In the genomic region with DNA sequence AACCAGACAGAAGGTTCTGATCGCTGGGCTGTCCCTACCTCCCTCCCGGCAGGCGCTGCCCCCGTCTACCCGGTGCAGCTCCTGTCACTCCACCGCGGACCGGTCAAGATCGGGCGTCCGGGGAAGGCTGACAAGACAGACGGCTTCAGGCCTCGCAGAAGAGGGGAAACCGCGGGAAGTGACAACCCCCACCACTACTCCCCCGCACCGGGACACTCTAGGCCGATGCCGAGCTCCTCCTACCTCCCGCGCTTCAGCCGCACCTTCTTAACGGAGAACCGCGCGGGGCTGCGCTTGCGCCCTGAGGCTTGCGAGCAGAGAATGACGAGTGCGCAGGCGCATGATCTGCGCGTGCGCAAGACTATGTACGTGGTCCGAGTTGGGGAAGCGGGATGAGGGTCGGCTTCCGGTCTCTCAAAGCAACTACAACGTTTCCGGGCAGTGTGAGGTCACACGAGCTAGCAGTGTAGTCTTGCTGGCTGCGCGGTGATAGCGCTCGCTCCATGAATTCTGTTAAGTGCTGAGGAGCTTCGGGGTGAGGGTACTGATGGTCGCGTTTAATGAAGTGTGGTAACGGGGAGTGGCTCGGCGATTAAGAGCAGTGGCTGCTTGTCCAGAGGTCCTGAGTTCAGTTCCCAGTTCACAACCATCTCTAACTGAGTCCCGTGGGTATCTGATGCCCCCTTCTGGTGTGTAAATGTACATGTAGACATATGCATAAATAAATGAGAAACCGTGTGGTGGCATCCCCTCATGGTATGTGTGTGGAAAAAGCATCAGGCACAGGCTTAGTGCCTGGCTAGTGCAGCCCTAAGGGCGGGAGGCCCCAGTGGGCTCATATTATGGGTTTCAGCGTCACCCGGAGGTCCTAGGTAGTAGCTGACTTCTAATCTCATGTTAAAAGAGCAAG, we compare ENCODE assay signal across 8 mouse cellular contexts. TPM values are rescaled to one million over a fixed set of nuclear protein-coding genes. Genes with fewer than 3 reads are reported as not detected.
A peak's percentile ranks its signal among the peaks of the same experiment; 100 is the strongest.
DNase-seq lines count a peak whose midpoint lies in the region; ATAC-seq and TF ChIP-seq lines count a peak whose summit lies in the region.

A gene (minus strand): TSS at position 282 of the 910 bp plus-strand sequence.

- H3K9me3 ChIP-seq in G1E (replicated peaks): 0 out of 2 replicates have a peak, but pooled peaks cover 5% of the 10 kb centered on the region
- no peaks in the 10 kb centered on the region; the same call in 1 of the 2 replicates for H3K9me3 ChIP-seq in forebrain, embryonic 16.5 days (ENCODE audit: control insufficient read depth, low read length)
- no peaks in the 10 kb centered on the region for H3K9me3 ChIP-seq in lung, embryonic 14.5 days (ENCODE audit: low read depth, low read length)

- TF ChIP-seq POLR2A in olfactory bulb, adult 2 months (IDR thresholded peaks at IDR 0.05; ENCODE audit: insufficient read depth, low read depth, low read length): peak; percentile 94
- TF ChIP-seq POLR2A in thymus, adult 2 months (IDR thresholded peaks at IDR 0.05; ENCODE audit: control insufficient read depth, extremely low read depth, insufficient read depth, low read length, poor library complexity): peak; percentile 79

- intact Hi-C loops in heart, postnatal 36 days (cut with DNase I): loop anchor here (1.0 to 5.0 kb wide), 4 partner anchors 94 to 256 kb away; a partner anchor contains a TSS

- peak; percentile 83 for DNase-seq in G1E (ENCODE audit: low spot score)
- peak; percentile 95 to 98 for DNase-seq in cerebellum, adult 18-20 months
- DNase-seq in heart, postnatal 36 days: peak; percentile 93 to 95
- DNase-seq in layer of hippocampus, adult 2 months (ENCODE audit: low spot score in 2 of 2): peak; percentile 94 to 96
- DNase-seq in lung, embryonic 14.5 days: peak; percentile 99
- peak; percentile 93 for DNase-seq in thymus, adult 2 months

- WGBS in forebrain, embryonic 16.5 days: under 1% methylated on average over 58 of the region's 58 CpGs
- 1% methylated on average over 58 of the region's 58 CpGs for WGBS in lung, embryonic 14.5 days
- 1% methylated on average over 57 of the region's 58 CpGs for WGBS in olfactory bulb, adult 2 months
- WGBS in thymus, adult 2 months: 2% methylated on average over 58 of the region's 58 CpGs

- peak within 1 kb of the TSS; percentile 87 for H3K4me2 ChIP-seq in forebrain, embryonic 16.5 days (ENCODE audit: low read length)
- peak within 1 kb of the TSS; percentile 65 for H3K4me2 ChIP-seq in lung, embryonic 14.5 days

- TF ChIP-seq CTCF in G1E (IDR thresholded peaks at IDR 0.05; ENCODE audit: low read depth, low read length): no peak
- TF ChIP-seq CTCF in layer of hippocampus, adult 2 months (conservative IDR thresholded peaks at IDR 0.05): peak; percentile 69
- TF ChIP-seq CTCF in lung, embryonic 14.5 days (IDR thresholded peaks at IDR 0.05; ENCODE audit: low read depth): peak; percentile 62
- 0 out of 2 replicates have a peak, but pooled peaks have one; percentile 16 for TF ChIP-seq CTCF in olfactory bulb, adult 2 months (IDR thresholded peaks at IDR 0.05; ENCODE audit: insufficient read depth, low read depth, low read length)
- peak; percentile 54 for TF ChIP-seq CTCF in thymus, adult 2 months (IDR thresholded peaks at IDR 0.05; ENCODE audit: borderline replicate concordance, control insufficient read depth, extremely low read depth, insufficient read depth, low read length, poor library complexity)

- peaks cover 31% of the 10 kb centered on the region for H3K4me1 ChIP-seq in G1E (ENCODE audit: insufficient read depth, low read depth, low read length)
- H3K4me1 ChIP-seq in forebrain, embryonic 16.5 days (replicated peaks; ENCODE audit: control insufficient read depth, insufficient read depth, low read length): peaks cover 15% of the 10 kb centered on the region
- H3K4me1 ChIP-seq in lung, embryonic 14.5 days (ENCODE audit: insufficient read depth): peaks cover 5% of the 10 kb centered on the region; the same call in 1 of the 2 replicates
- peaks cover 4% of the 10 kb centered on the region; the same call in 1 of the 2 replicates for H3K4me1 ChIP-seq in olfactory bulb, adult 2 months (ENCODE audit: control insufficient read depth, insufficient read depth, low read length)
- peaks cover 5% of the 10 kb centered on the region for H3K4me1 ChIP-seq in thymus, adult 2 months (replicated peaks; ENCODE audit: control insufficient read depth, insufficient read depth, low read length)

- peaks cover 34% of the 10 kb centered on the region for H3K36me3 ChIP-seq in G1E (replicated peaks)
- H3K36me3 ChIP-seq in forebrain, embryonic 16.5 days (ENCODE audit: control insufficient read depth, insufficient read depth): peaks cover 7% of the 10 kb centered on the region; the same call in 1 of the 2 replicates
- H3K36me3 ChIP-seq in lung, embryonic 14.5 days (ENCODE audit: insufficient read depth): peaks cover 29% of the 10 kb centered on the region
- peaks cover 13% of the 10 kb centered on the region for H3K36me3 ChIP-seq in thymus, adult 2 months (ENCODE audit: control insufficient read depth, insufficient read depth, low read length)

- peak within 1 kb of the TSS; percentile 83 for H3K4me3 ChIP-seq in G1E (ENCODE audit: low read depth, low read length)
- H3K4me3 ChIP-seq in forebrain, embryonic 16.5 days (replicated peaks; ENCODE audit: low read length): peak within 1 kb of the TSS; percentile 88
- H3K4me3 ChIP-seq in layer of hippocampus, adult 2 months: peak within 1 kb of the TSS; percentile 82
- H3K4me3 ChIP-seq in lung, embryonic 14.5 days (ENCODE audit: low read depth, low read length): peak within 1 kb of the TSS; percentile 73
- H3K4me3 ChIP-seq in olfactory bulb, adult 2 months (ENCODE audit: insufficient read depth, low read depth, low read length): peak within 1 kb of the TSS; percentile 72
- H3K4me3 ChIP-seq in thymus, adult 2 months (ENCODE audit: control insufficient read depth, insufficient read depth, low read length): peak within 1 kb of the TSS; percentile 75

- peak; percentile 89 for ATAC-seq in G1E (ENCODE audit: extremely low read depth, insufficient number of reproducible peaks, low FRiP score, poor library complexity, severe bottlenecking)
- peak; percentile 97 for ATAC-seq in forebrain, embryonic 16.5 days
- ATAC-seq in lung, embryonic 14.5 days (ENCODE audit: insufficient read depth): peak; percentile 99

- peak within 1 kb of the TSS; percentile 84 for H3K9ac ChIP-seq in forebrain, embryonic 16.5 days (replicated peaks; ENCODE audit: low read depth, low read length)
- peak within 1 kb of the TSS; percentile 83 for H3K9ac ChIP-seq in lung, embryonic 14.5 days

- peak within 1 kb of the TSS; percentile 87 for H3K27ac ChIP-seq in forebrain, embryonic 16.5 days (ENCODE audit: low read length)
- peak within 1 kb of the TSS; percentile 86 for H3K27ac ChIP-seq in layer of hippocampus, adult 2 months
- peak within 1 kb of the TSS; percentile 91 for H3K27ac ChIP-seq in lung, embryonic 14.5 days (ENCODE audit: low read depth)
- peak within 1 kb of the TSS; percentile 59 for H3K27ac ChIP-seq in olfactory bulb, adult 2 months (ENCODE audit: insufficient read depth, low read depth, low read length)
- peak within 1 kb of the TSS; percentile 60 for H3K27ac ChIP-seq in thymus, adult 2 months (ENCODE audit: control insufficient read depth, insufficient read depth, low read length)

- H3K27me3 ChIP-seq in G1E (ENCODE audit: insufficient read depth, low read length): no peaks in the 10 kb centered on the region
- no peaks in the 10 kb centered on the region for H3K27me3 ChIP-seq in forebrain, embryonic 16.5 days (replicated peaks; ENCODE audit: control insufficient read depth, insufficient read depth, low read length)
- H3K27me3 ChIP-seq in lung, embryonic 14.5 days (ENCODE audit: insufficient read depth, low read length): no peaks in the 10 kb centered on the region
- H3K27me3 ChIP-seq in thymus, adult 2 months (ENCODE audit: control insufficient read depth, insufficient read depth, low read length): no peaks in the 10 kb centered on the region

RNA-seq across cellular contexts. Expression of the gene that starts here (rescaled TPM):
- total RNA-seq in G1E (2014; fragmentation: Nextera tagmentation) (47.5 and 51.8 TPM in 2 replicates), G1E (2017) (30.8 and 36.8 TPM in 2 replicates)
- 17.0 and 22.0 TPM in 2 replicates for polyA plus RNA-seq in G1E (2012)
- polyA plus RNA-seq in forebrain, embryonic 16.5 days (2015; fragmentation: Nextera tagmentation; extraction: Ambion mirVana): 28.1 and 29.2 TPM in 2 replicates
- 1 to 10 TPM; 7.0 to 7.1 TPM for total RNA-seq in heart, postnatal 36 days (2021)
- total RNA-seq in layer of hippocampus, adult 2 months (2021): 10 to 100 TPM; 39.6 to 44.0 TPM
- polyA plus RNA-seq in lung, embryonic 14.5 days (2014; fragmentation: Nextera tagmentation; extraction: Ambion mirVana): 27.0 and 27.8 TPM in 2 replicates
- polyA plus RNA-seq in olfactory bulb, adult 2 months (2012; ENCODE audit: insufficient read depth, insufficient read length, low replicate concordance, missing spikeins): 162 TPM in 1 of 2 replicates, not detected in the other
- polyA plus RNA-seq in thymus, adult 2 months (2012; rRNA removed): 71.8 and 77.4 TPM in 2 replicates

Comparison
In these comparisons a context has a peak if more than half of its experiments do, and no peak if none do; other contexts are left out.
1. Peak in every context shown above with its lines: DNase-seq, ATAC-seq, H3K4me3 ChIP-seq and H3K27ac ChIP-seq.